Mouse (Mus musculus) effector memory CD4-positive, alpha-beta T cell, adult 7 months (primary cell): Measurements from ENCODE around the gene Mroh9. TPM values are rescaled to one million over a fixed set of nuclear protein-coding genes. Genes with fewer than 3 reads are reported as not detected.

Source experiments
- polyA plus RNA-seq: library from polyadenylated mRNA; unstranded; fragments of 100-300 nt; shearing (Covaris generic); gene quantifications from one replicate; pipeline ENCODE4 v1.2.1, GENCODE M21; 2017

Mroh9 gene
- polyA plus RNA-seq, result not detected

DNA sequence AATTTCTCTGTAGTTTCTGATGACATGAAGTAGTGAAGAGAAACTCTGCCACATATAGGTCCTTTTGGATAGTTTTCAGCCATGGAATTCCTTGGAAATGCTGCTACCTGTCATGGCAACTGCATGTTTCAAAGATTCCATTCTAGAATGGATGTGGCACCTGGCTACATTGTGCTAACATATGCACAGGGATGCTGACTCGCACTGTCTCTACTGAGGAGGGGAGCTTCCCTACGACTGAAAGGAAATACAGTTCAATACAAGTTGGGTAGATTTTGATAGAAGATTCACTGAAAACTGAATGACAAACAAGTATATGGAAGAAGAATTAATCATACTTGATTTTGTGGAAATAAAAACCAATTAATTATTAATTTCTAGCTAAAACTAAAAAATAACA, at the start of gene Mroh9:
TSS of gene Mroh9 (minus strand) at position 101 of the 400 bp plus-strand sequence.

DNA sequence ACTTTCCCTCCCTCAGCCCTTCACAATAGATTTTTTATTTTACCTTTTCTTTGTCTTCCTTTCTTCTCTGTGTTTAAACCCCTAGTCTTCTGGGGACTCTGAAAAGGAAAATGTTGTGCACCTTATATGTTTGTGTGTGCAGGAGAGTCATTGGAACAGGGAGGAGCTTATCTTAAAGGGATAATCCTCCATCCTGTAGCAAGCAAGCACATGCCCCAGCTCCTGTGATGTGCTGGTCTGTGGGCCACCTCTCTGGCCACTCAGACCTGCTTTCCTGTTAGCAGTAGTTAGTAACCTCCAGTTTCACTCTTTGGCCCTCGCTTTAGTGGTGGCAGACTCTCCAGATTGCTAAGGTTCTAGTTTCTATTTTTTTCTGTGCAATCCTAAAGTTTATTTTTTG, 101.0 kb downstream of the Mroh9 start, which contains the start of gene Fmo3:
TSS of gene Fmo3 (minus strand) at position 101 of the 400 bp plus-strand sequence.

Other genes with a start within 250 kb of the Mroh9 start
- gene Fmo1, start 219.1 kb downstream of the Mroh9 start, polyA plus RNA-seq, result 0.39 TPM
- not detected for gene Fmo2, start 186.9 kb downstream of the Mroh9 start, polyA plus RNA-seq
- 0.22 TPM for gene Fmo6, start 148.2 kb downstream of the Mroh9 start, polyA plus RNA-seq
- not detected for gene Fmo3, start 101.1 kb downstream of the Mroh9 start, polyA plus RNA-seq
- 0.16 TPM for gene Prrx1, start 228.0 kb upstream of the Mroh9 start, polyA plus RNA-seq